Mouse (Mus musculus): Measurements from ENCODE around the gene Rab34.

DNA sequence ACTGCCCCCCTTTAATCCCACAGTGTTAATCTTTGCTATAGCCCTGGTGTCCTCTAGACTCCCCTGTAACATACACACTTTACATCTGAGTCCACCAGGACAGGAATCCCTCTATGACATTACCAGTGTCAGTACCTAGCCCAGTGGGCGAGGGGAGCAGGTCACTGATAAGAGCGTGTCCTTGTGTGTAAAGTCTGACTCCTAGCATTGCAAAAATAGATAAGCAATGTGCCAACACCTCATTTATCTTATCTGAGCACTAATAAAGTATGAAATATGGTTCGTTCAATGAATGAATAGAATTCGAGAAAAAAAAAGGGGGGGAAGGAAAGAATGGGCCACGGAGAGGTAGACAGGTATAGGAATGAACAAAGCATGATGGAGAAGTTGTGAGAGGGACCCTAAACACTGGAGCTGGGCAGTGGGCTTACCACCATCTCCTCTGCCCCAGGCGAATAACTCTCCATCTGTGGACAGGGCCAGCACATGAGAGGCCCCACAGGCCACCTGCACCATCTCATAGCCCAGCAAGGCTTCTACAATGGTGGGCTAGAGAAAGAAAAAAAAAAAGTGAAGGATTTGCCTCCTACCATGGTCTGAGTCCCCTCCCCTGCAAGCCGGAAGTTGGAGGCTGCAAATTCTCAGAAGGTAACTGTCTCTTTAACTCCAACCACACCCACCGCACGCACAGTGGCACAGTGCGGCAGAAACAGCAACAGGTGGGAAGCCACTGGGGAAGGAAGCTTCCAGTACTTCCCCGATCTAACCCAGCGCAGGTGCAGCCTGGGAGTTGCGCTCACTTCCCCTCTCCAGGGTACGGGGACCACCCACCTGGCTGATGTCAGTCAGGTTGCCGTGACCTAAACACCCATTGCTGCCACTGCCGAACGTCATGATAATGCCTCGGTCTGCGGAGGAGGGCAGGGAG lies 19.4 kb upstream of the Rab34 start:
- TF ChIP-seq POLR2A (IDR thresholded peaks at IDR 0.05; ENCODE audit: low read depth, low read length): no peak
- TF ChIP-seq CTCF (IDR thresholded peaks at IDR 0.05; ENCODE audit: borderline replicate concordance, insufficient read depth, low read length): no peak

Data from embryonic fibroblast, embryonic 13.5 days (primary cell).